In the genomic region with DNA sequence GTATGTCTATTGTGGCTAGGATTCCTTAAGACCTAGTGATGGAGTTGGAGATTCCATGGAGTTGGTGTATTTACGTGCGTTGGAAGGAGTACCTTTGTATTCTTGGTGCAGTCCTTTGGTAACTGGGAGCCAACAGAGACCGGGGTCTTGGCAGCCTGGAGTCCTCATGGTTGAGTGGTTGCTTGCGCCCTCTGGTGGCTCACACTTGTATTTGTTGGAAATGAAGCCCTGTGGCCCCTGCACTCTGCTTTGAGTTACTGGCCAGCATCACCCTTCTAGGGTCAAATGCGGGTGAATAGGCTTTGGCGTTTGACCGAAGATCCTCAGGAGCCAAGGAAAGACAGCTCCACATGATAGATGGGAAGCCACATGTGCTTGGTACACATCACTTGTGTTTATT, we compare ENCODE assay signal across 8 mouse cellular contexts.
DNase-seq lines count a peak whose midpoint lies in the region; ATAC-seq lines count a peak whose summit lies in the region.

No protein-coding gene starts in this region.

- H3K4me1 ChIP-seq in kidney, embryonic 16.5 days (ENCODE audit: insufficient read depth, low read length): no peaks in the 10 kb centered on the region
- no peaks in the 10 kb centered on the region for H3K4me1 ChIP-seq in liver, embryonic 11.5 days (replicated peaks; ENCODE audit: control insufficient read depth, insufficient read depth, low read length)

- peak; percentile 27 for DNase-seq in CD4-positive helper T cell, adult 2 months (ENCODE audit: low read depth, low spot score)
- peak; percentile 12 for DNase-seq in adipocyte (ENCODE audit: low spot score)
- DNase-seq in cerebellum, postnatal 4 days (ENCODE audit: low spot score in 2 of 2): peak; percentile 34 to 70
- DNase-seq in gastrocnemius, postnatal 25 days: peak; percentile 29
- peak; percentile 53 for DNase-seq in liver, embryonic 11.5 days (ENCODE audit: low spot score)
- peak; percentile 84 for DNase-seq in retina, embryonic 14.5 days (ENCODE audit: low spot score)

- no peaks in the 10 kb centered on the region for H3K36me3 ChIP-seq in kidney, embryonic 16.5 days (ENCODE audit: insufficient read depth, low read length)
- H3K36me3 ChIP-seq in liver, embryonic 11.5 days (ENCODE audit: control insufficient read depth, insufficient read depth, low read length): no peaks in the 10 kb centered on the region

- no peak overlapping the region for H3K27ac ChIP-seq in kidney, embryonic 16.5 days (ENCODE audit: low read length)
- H3K27ac ChIP-seq in liver, embryonic 11.5 days (ENCODE audit: low read depth, low read length): no peak overlapping the region

- no peaks in the 10 kb centered on the region for H3K9me3 ChIP-seq in kidney, embryonic 16.5 days (ENCODE audit: low read length)
- no peaks in the 10 kb centered on the region for H3K9me3 ChIP-seq in liver, embryonic 11.5 days (ENCODE audit: control insufficient read depth, low read length)

- ATAC-seq in kidney, embryonic 16.5 days (ENCODE audit: low FRiP score, low TSS enrichment): 0 out of 2 replicates have a peak, but pooled peaks have one; percentile 54
- peak; percentile 39; the same call in 1 of the 2 replicates for ATAC-seq in liver, embryonic 11.5 days (replicated peaks; ENCODE audit: low FRiP score)
- no peak for ATAC-seq in megakaryocyte, adult 5-6 weeks (ENCODE audit: poor library complexity, severe bottlenecking)

- H3K9ac ChIP-seq in kidney, embryonic 16.5 days (replicated peaks; ENCODE audit: low read length): no peak overlapping the region
- H3K9ac ChIP-seq in liver, embryonic 11.5 days (ENCODE audit: low read depth, low read length): no peak overlapping the region

- peaks cover 4% of the 10 kb centered on the region; the same call in 1 of the 2 replicates for H3K27me3 ChIP-seq in kidney, embryonic 16.5 days (ENCODE audit: insufficient read depth, low read length)
- no peaks in the 10 kb centered on the region for H3K27me3 ChIP-seq in liver, embryonic 11.5 days (replicated peaks; ENCODE audit: control insufficient read depth, insufficient read depth, low read length)

- no peak overlapping the region for H3K4me2 ChIP-seq in kidney, embryonic 16.5 days (replicated peaks; ENCODE audit: low read depth, low read length)
- H3K4me2 ChIP-seq in liver, embryonic 11.5 days: no peak overlapping the region

- 39% methylated on average over 7 of the region's 7 CpGs for WGBS in kidney, embryonic 16.5 days
- WGBS in liver, embryonic 11.5 days: 33% methylated on average over 7 of the region's 7 CpGs

- H3K4me3 ChIP-seq in kidney, embryonic 16.5 days (ENCODE audit: low read length): no peak overlapping the region
- no peak overlapping the region for H3K4me3 ChIP-seq in liver, embryonic 11.5 days (ENCODE audit: low read depth, low read length)

Comparison
In these comparisons a context has a peak if more than half of its experiments do, and no peak if none do; other contexts are left out.
1. DNase-seq: peak in every context shown above with its lines; median percentile 84 in retina, embryonic 14.5 days; 53 in liver, embryonic 11.5 days; 52 in cerebellum, postnatal 4 days; 29 in gastrocnemius, postnatal 25 days; 27 in CD4-positive helper T cell, adult 2 months; 12 in adipocyte.